Comparison of ENCODE assay signal across 8 mouse cellular contexts in the genomic region with DNA sequence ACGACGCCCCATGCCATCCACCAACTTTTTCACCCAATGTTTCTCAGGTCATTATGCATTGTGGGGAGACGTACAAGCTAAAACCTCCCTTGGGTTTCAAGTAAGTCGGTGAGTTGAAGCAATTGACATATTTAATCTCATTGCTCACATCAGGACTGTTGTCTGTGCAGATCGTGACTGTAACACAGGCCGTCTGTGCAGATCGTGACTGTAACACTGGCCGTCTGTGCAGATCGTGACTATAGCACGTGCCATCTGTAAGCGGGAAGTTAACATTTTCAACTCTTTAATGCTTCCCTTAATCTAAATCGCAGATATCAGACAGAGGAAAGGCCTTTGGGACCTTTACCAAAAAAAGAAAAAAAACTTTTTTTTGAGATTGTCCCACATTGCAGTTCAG. TPM values are rescaled to one million over a fixed set of nuclear protein-coding genes. Genes with fewer than 3 reads are reported as not detected.
DNase-seq lines count a peak whose midpoint lies in the region; ATAC-seq and TF ChIP-seq lines count a peak whose summit lies in the region.

No protein-coding gene starts in this region.

- H3K36me3 ChIP-seq in lung, embryonic 14.5 days (ENCODE audit: insufficient read depth), result no peaks in the 10 kb centered on the region
- H3K36me3 ChIP-seq in embryonic facial prominence, embryonic 11.5 days (replicated peaks; ENCODE audit: control insufficient read depth, insufficient read depth, low read depth, low read length), result no peaks in the 10 kb centered on the region
- H3K36me3 ChIP-seq in intestine, postnatal 0 days (ENCODE audit: control insufficient read depth, insufficient read depth), result no peaks in the 10 kb centered on the region
- no peaks in the 10 kb centered on the region for H3K36me3 ChIP-seq in neural tube, embryonic 15.5 days

- H3K9ac ChIP-seq in lung, embryonic 14.5 days, result peak overlapping the region; percentile 84
- peak overlapping the region; percentile 76 for H3K9ac ChIP-seq in embryonic facial prominence, embryonic 11.5 days (replicated peaks; ENCODE audit: low read length)
- H3K9ac ChIP-seq in intestine, postnatal 0 days (ENCODE audit: low read depth, low read length), result peak overlapping the region; percentile 66
- peak overlapping the region; percentile 72 for H3K9ac ChIP-seq in neural tube, embryonic 15.5 days (replicated peaks)

- no peaks in the 10 kb centered on the region for H3K27me3 ChIP-seq in lung, embryonic 14.5 days (ENCODE audit: insufficient read depth, low read length)
- no peaks in the 10 kb centered on the region for H3K27me3 ChIP-seq in embryonic facial prominence, embryonic 11.5 days (ENCODE audit: control insufficient read depth, insufficient read depth, low read length)
- no peaks in the 10 kb centered on the region for H3K27me3 ChIP-seq in intestine, postnatal 0 days (replicated peaks; ENCODE audit: control insufficient read depth, insufficient read depth, low read length)
- H3K27me3 ChIP-seq in neural tube, embryonic 15.5 days (replicated peaks), result no peaks in the 10 kb centered on the region

- ATAC-seq in lung, embryonic 14.5 days (ENCODE audit: insufficient read depth), result no peak
- ATAC-seq in embryonic facial prominence, embryonic 11.5 days (replicated peaks; ENCODE audit: insufficient number of reproducible peaks, low FRiP score, low TSS enrichment, low read depth), result no peak
- no peak for ATAC-seq in intestine, postnatal 0 days
- no peak for ATAC-seq in neural tube, embryonic 15.5 days (ENCODE audit: low FRiP score)

- 13% methylated on average over 12 of the region's 12 CpGs for WGBS in lung, embryonic 14.5 days
- WGBS in embryonic facial prominence, embryonic 11.5 days, result 17% methylated on average over 12 of the region's 12 CpGs
- 13% methylated on average over 12 of the region's 12 CpGs for WGBS in intestine, postnatal 0 days
- WGBS in neural tube, embryonic 15.5 days, result 14% methylated on average over 12 of the region's 12 CpGs

- TF ChIP-seq CTCF in lung, embryonic 14.5 days (IDR thresholded peaks at IDR 0.05; ENCODE audit: low read depth), result no peak
- TF ChIP-seq CTCF in intestine, postnatal 0 days (IDR thresholded peaks at IDR 0.05; ENCODE audit: low read depth), result no peak

- H3K4me2 ChIP-seq in lung, embryonic 14.5 days, result peak overlapping the region; percentile 64
- H3K4me2 ChIP-seq in embryonic facial prominence, embryonic 11.5 days (ENCODE audit: low read depth, low read length), result peak overlapping the region; percentile 57
- H3K4me2 ChIP-seq in intestine, postnatal 0 days (replicated peaks; ENCODE audit: low read depth), result peak overlapping the region; percentile 76
- peak overlapping the region; percentile 71 for H3K4me2 ChIP-seq in neural tube, embryonic 15.5 days

- DNase-seq in lung, embryonic 14.5 days, result peak; percentile 58
- DNase-seq in lung, postnatal 10 days, result no peak
- DNase-seq in embryonic facial prominence, embryonic 11.5 days (ENCODE audit: low spot score), result peak; percentile 17
- DNase-seq in T-cell, adult 2 months (ENCODE audit: low spot score), result no peak
- no peak for DNase-seq in layer of hippocampus, adult 11-12 months (ENCODE audit: low spot score)
- no peak for DNase-seq in adrenal gland, postnatal 14 days

- H3K4me3 ChIP-seq in lung, embryonic 14.5 days (ENCODE audit: low read depth, low read length), result peak overlapping the region; percentile 68
- H3K4me3 ChIP-seq in embryonic facial prominence, embryonic 11.5 days (ENCODE audit: low read depth, low read length), result peak overlapping the region; percentile 55
- H3K4me3 ChIP-seq in intestine, postnatal 0 days (ENCODE audit: low read depth, low read length), result peak overlapping the region; percentile 74
- H3K4me3 ChIP-seq in neural tube, embryonic 15.5 days (replicated peaks), result peak overlapping the region; percentile 78

- peak overlapping the region; percentile 86 for H3K27ac ChIP-seq in lung, embryonic 14.5 days (ENCODE audit: low read depth)
- peak overlapping the region; percentile 57 for H3K27ac ChIP-seq in embryonic facial prominence, embryonic 11.5 days (replicated peaks; ENCODE audit: low read depth, low read length)
- H3K27ac ChIP-seq in intestine, postnatal 0 days (ENCODE audit: low read depth, low read length), result peak overlapping the region; percentile 90
- H3K27ac ChIP-seq in neural tube, embryonic 15.5 days (replicated peaks), result peak overlapping the region; percentile 90

- no peaks in the 10 kb centered on the region for H3K9me3 ChIP-seq in lung, embryonic 14.5 days (ENCODE audit: low read depth, low read length)
- no peaks in the 10 kb centered on the region for H3K9me3 ChIP-seq in embryonic facial prominence, embryonic 11.5 days (replicated peaks; ENCODE audit: control insufficient read depth, low read length)
- H3K9me3 ChIP-seq in intestine, postnatal 0 days (ENCODE audit: control insufficient read depth), result no peaks in the 10 kb centered on the region
- no peaks in the 10 kb centered on the region for H3K9me3 ChIP-seq in neural tube, embryonic 15.5 days (replicated peaks)

- H3K4me1 ChIP-seq in lung, embryonic 14.5 days (ENCODE audit: insufficient read depth), result 0 out of 2 replicates have a peak, but pooled peaks cover 6% of the 10 kb centered on the region
- no peaks in the 10 kb centered on the region for H3K4me1 ChIP-seq in embryonic facial prominence, embryonic 11.5 days (ENCODE audit: control insufficient read depth, insufficient read depth, low read length)
- H3K4me1 ChIP-seq in intestine, postnatal 0 days (replicated peaks; ENCODE audit: control insufficient read depth, insufficient read depth, low read length), result 0 out of 2 replicates have a peak, but pooled peaks cover 4% of the 10 kb centered on the region
- H3K4me1 ChIP-seq in neural tube, embryonic 15.5 days, result peaks cover 26% of the 10 kb centered on the region

RNA-seq across cellular contexts. Expression of a gene that starts 0.5 kb away (rescaled TPM):
- 477 and 500 TPM in 2 replicates for polyA plus RNA-seq in lung, embryonic 14.5 days (2014; fragmentation: Nextera tagmentation; extraction: Ambion mirVana)
- 443 and 467 TPM in 2 replicates for polyA plus RNA-seq in embryonic facial prominence, embryonic 11.5 days (2014; fragmentation: Nextera tagmentation; extraction: Ambion mirVana)
- polyA plus RNA-seq in intestine, postnatal 0 days (2015; fragmentation: Nextera tagmentation; extraction: Ambion mirVana), result 223 and 231 TPM in 2 replicates
- 384 and 410 TPM in 2 replicates for polyA plus RNA-seq in neural tube, embryonic 15.5 days (2015; fragmentation: Nextera tagmentation; extraction: Ambion mirVana)
- 251 and 259 TPM in 2 replicates for total RNA-seq in adrenal gland, postnatal 14 days (2021)

RNA-seq across cellular contexts. Expression of a gene that starts 0.6 kb away (rescaled TPM):
- 0.12 TPM in 1 of 2 replicates, not detected in the other for polyA plus RNA-seq in lung, embryonic 14.5 days (2014; fragmentation: Nextera tagmentation; extraction: Ambion mirVana)
- polyA plus RNA-seq in embryonic facial prominence, embryonic 11.5 days (2014; fragmentation: Nextera tagmentation; extraction: Ambion mirVana), result 0.24 and 0.36 TPM in 2 replicates
- 0.20 and 0.42 TPM in 2 replicates for polyA plus RNA-seq in intestine, postnatal 0 days (2015; fragmentation: Nextera tagmentation; extraction: Ambion mirVana)
- polyA plus RNA-seq in neural tube, embryonic 15.5 days (2015; fragmentation: Nextera tagmentation; extraction: Ambion mirVana), result 0.44 and 2.8 TPM in 2 replicates
- 0.15 and 0.60 TPM in 2 replicates for total RNA-seq in adrenal gland, postnatal 14 days (2021)

Comparison
In these comparisons a context has a peak if more than half of its experiments do, and no peak if none do; other contexts are left out.
1. DNase-seq: peak in lung, embryonic 14.5 days (single experiment) and embryonic facial prominence, embryonic 11.5 days (single experiment); none in lung, postnatal 10 days (single experiment), T-cell, adult 2 months (single experiment), layer of hippocampus, adult 11-12 months (single experiment) and adrenal gland, postnatal 14 days (single experiment).
2. Peak in every context shown above with its lines, with median percentiles within 50 percentile points of each other: H3K27ac ChIP-seq, H3K4me2 ChIP-seq, H3K4me3 ChIP-seq and H3K9ac ChIP-seq.